Mouse (Mus musculus): ENCODE results near the gene Gm10972. TPM values are rescaled to one million over a fixed set of nuclear protein-coding genes. Genes with fewer than 3 reads are reported as not detected.
"Not testable (repeated sequence)": the region's sequence is repeated elsewhere in the genome, so short reads cannot be mapped to it uniquely, and the experiment has no call there.

Gene Gm10972
- not detected in 2 replicates for polyA plus RNA-seq (2015; fragmentation: Nextera tagmentation; extraction: Ambion mirVana)

- not testable (repeated sequence) for ATAC-seq (ENCODE audit: insufficient read depth, low FRiP score, low read depth)
- 61% methylated on average over 2 of the region's 2 CpGs for WGBS
These were observed at the start of gene Gm10972 for GRCm38 (mm10) chr3:94642495-94643162. Gene Gm10972, plus strand, starts transcription at chr3:94643112.

GRCm38 (mm10) chr3:94595871-94596287 lies 47.0 kb upstream of the Gm10972 start:
- Histone ChIP-seq H3K9ac (no peak overlapping the region), H3K4me3 (replicated peaks) (no peak overlapping the region), H3K36me3 (no peaks in the 10 kb centered on the region), H3K4me1 (no peaks in the 10 kb centered on the region), H3K9me3 (no peaks in the 10 kb centered on the region), H3K4me2 (no peak overlapping the region), H3K27me3 (replicated peaks) (no peaks in the 10 kb centered on the region), H3K27ac (no peak overlapping the region)
- WGBS = 83% methylated on average over 6 of the region's 6 CpGs
- no peak for ATAC-seq (ENCODE audit: insufficient read depth, low FRiP score, low read depth)

More at GRCm38 (mm10) chr3:94642495-94643162, at the start of gene Gm10972:
- not testable (repeated sequence) for H3K36me3 ChIP-seq; H3K9me3 ChIP-seq; H3K4me1 ChIP-seq; H3K9ac ChIP-seq; H3K27ac ChIP-seq; H3K4me2 ChIP-seq; H3K27me3 ChIP-seq (replicated peaks); H3K4me3 ChIP-seq (replicated peaks)

GRCm38 (mm10) chr3:94597224-94597779 lies 45.6 kb upstream of the Gm10972 start:
- H3K9me3 ChIP-seq = no peaks in the 10 kb centered on the region
- H3K4me2 ChIP-seq = no peak overlapping the region
- no peak for ATAC-seq (ENCODE audit: insufficient read depth, low FRiP score, low read depth)
- H3K9ac ChIP-seq = no peak overlapping the region
- WGBS = 31% methylated on average over 3 of the region's 3 CpGs
- no peaks in the 10 kb centered on the region for H3K4me1 ChIP-seq
- no peaks in the 10 kb centered on the region for H3K36me3 ChIP-seq
- no peaks in the 10 kb centered on the region for H3K27me3 ChIP-seq (replicated peaks)
- H3K27ac ChIP-seq = no peak overlapping the region
- H3K4me3 ChIP-seq (replicated peaks) = no peak overlapping the region

- Histone ChIP-seq H3K9me3 (no peaks in the 10 kb centered on the region), H3K4me3 (replicated peaks) (no peak overlapping the region), H3K9ac (no peak overlapping the region), H3K4me1 (no peaks in the 10 kb centered on the region), H3K27ac (no peak overlapping the region), H3K4me2 (no peak overlapping the region), H3K36me3 (no peaks in the 10 kb centered on the region), H3K27me3 (replicated peaks) (no peaks in the 10 kb centered on the region)
- WGBS = 1% methylated on average over 4 of the region's 4 CpGs
- no peak for ATAC-seq (ENCODE audit: insufficient read depth, low FRiP score, low read depth)
These were observed 41.0 kb upstream of the Gm10972 start for GRCm38 (mm10) chr3:94601959-94602358.

- ATAC-seq (ENCODE audit: insufficient read depth, low FRiP score, low read depth) = no peak
- no peaks in the 10 kb centered on the region for H3K4me1 ChIP-seq
- H3K36me3 ChIP-seq = no peaks in the 10 kb centered on the region
- no peaks in the 10 kb centered on the region for H3K9me3 ChIP-seq
- 80% methylated on average over 3 of the region's 3 CpGs for WGBS
- H3K9ac ChIP-seq = no peak overlapping the region
- no peak overlapping the region for H3K4me3 ChIP-seq (replicated peaks)
- H3K27me3 ChIP-seq (replicated peaks) = no peaks in the 10 kb centered on the region
- H3K27ac ChIP-seq = no peak overlapping the region
- no peak overlapping the region for H3K4me2 ChIP-seq
These were observed 33.3 kb upstream of the Gm10972 start for GRCm38 (mm10) chr3:94609621-94610020.

- 83% methylated on average over 2 of the region's 2 CpGs for WGBS
- H3K9ac ChIP-seq = no peak overlapping the region
- ATAC-seq (ENCODE audit: insufficient read depth, low FRiP score, low read depth) = no peak
These were observed 32.3 kb upstream of the Gm10972 start for GRCm38 (mm10) chr3:94610581-94610980.

GRCm38 (mm10) chr3:94611343-94611742 lies 31.6 kb upstream of the Gm10972 start:
- no peaks in the 10 kb centered on the region for H3K4me1 ChIP-seq
- WGBS = 42% methylated on average over 4 of the region's 4 CpGs
- H3K27me3 ChIP-seq (replicated peaks) = no peaks in the 10 kb centered on the region
- no peaks in the 10 kb centered on the region for H3K9me3 ChIP-seq
- H3K4me3 ChIP-seq (replicated peaks) = no peak overlapping the region
- no peaks in the 10 kb centered on the region for H3K36me3 ChIP-seq
- H3K9ac ChIP-seq = no peak overlapping the region
- no peak for ATAC-seq (ENCODE audit: insufficient read depth, low FRiP score, low read depth)
- no peak overlapping the region for H3K4me2 ChIP-seq
- no peak overlapping the region; the same call in 1 of the 2 replicates for H3K27ac ChIP-seq

More at GRCm38 (mm10) chr3:94610581-94610980, 32.3 kb upstream of the Gm10972 start:
- no peaks in the 10 kb centered on the region for H3K4me1 ChIP-seq
- no peaks in the 10 kb centered on the region for H3K27me3 ChIP-seq (replicated peaks)
- no peak overlapping the region for H3K4me3 ChIP-seq (replicated peaks)
- H3K4me2 ChIP-seq = no peak overlapping the region
- H3K27ac ChIP-seq = 0 out of 2 replicates have a peak overlapping the region, but pooled peaks have one; percentile 7
- H3K9me3 ChIP-seq = no peaks in the 10 kb centered on the region
- H3K36me3 ChIP-seq = no peaks in the 10 kb centered on the region

GRCm38 (mm10) chr3:94611834-94612233 lies 31.1 kb upstream of the Gm10972 start:
- H3K27me3 ChIP-seq (replicated peaks) = no peaks in the 10 kb centered on the region
- no peak overlapping the region for H3K9ac ChIP-seq
- no peak overlapping the region for H3K4me3 ChIP-seq (replicated peaks)
- no peaks in the 10 kb centered on the region for H3K36me3 ChIP-seq
- no peak overlapping the region for H3K4me2 ChIP-seq
- H3K9me3 ChIP-seq = no peaks in the 10 kb centered on the region
- H3K27ac ChIP-seq = no peak overlapping the region
- H3K4me1 ChIP-seq = no peaks in the 10 kb centered on the region
- no peak for ATAC-seq (ENCODE audit: insufficient read depth, low FRiP score, low read depth)
- 68% methylated on average over 5 of the region's 5 CpGs for WGBS

- no peaks in the 10 kb centered on the region for H3K4me1 ChIP-seq
- no peak overlapping the region for H3K4me2 ChIP-seq
- no peaks in the 10 kb centered on the region for H3K27me3 ChIP-seq (replicated peaks)
- WGBS = 83% methylated on average over 1 of the region's 1 CpGs
- no peaks in the 10 kb centered on the region for H3K9me3 ChIP-seq
- no peak overlapping the region for H3K27ac ChIP-seq
- no peak overlapping the region for H3K4me3 ChIP-seq (replicated peaks)
- no peak for ATAC-seq (ENCODE audit: insufficient read depth, low FRiP score, low read depth)
- H3K36me3 ChIP-seq = no peaks in the 10 kb centered on the region
- no peak overlapping the region for H3K9ac ChIP-seq
These were observed 30.6 kb upstream of the Gm10972 start for GRCm38 (mm10) chr3:94612274-94612673.

GRCm38 (mm10) chr3:94613258-94613878 lies 29.5 kb upstream of the Gm10972 start:
- Histone ChIP-seq H3K9me3 (no peaks in the 10 kb centered on the region), H3K27me3 (replicated peaks) (no peaks in the 10 kb centered on the region), H3K27ac (no peak overlapping the region), H3K36me3 (no peaks in the 10 kb centered on the region), H3K4me2 (no peak overlapping the region), H3K4me1 (no peaks in the 10 kb centered on the region), H3K4me3 (replicated peaks) (no peak overlapping the region), H3K9ac (no peak overlapping the region)
- 79% methylated on average over 7 of the region's 7 CpGs for WGBS
- ATAC-seq (ENCODE audit: insufficient read depth, low FRiP score, low read depth) = no peak

GRCm38 (mm10) chr3:94616717-94617116 lies 26.2 kb upstream of the Gm10972 start:
- WGBS = 85% methylated on average over 4 of the region's 4 CpGs

More at GRCm38 (mm10) chr3:94616717-94617116, 26.2 kb upstream of the Gm10972 start:
- Histone ChIP-seq H3K9ac (no peak overlapping the region), H3K4me2 (no peak overlapping the region), H3K27me3 (replicated peaks) (no peaks in the 10 kb centered on the region), H3K4me1 (no peaks in the 10 kb centered on the region), H3K9me3 (no peaks in the 10 kb centered on the region), H3K4me3 (replicated peaks) (no peak overlapping the region), H3K27ac (no peak overlapping the region), H3K36me3 (no peaks in the 10 kb centered on the region)
- no peak for ATAC-seq (ENCODE audit: insufficient read depth, low FRiP score, low read depth)

All from stomach, embryonic 15.5 days (tissue).